16 mouse cellular contexts compared by ENCODE assay signal in genomic region chr5:17836408-17836807, GRCm38 (mm10). TPM values are rescaled to one million over a fixed set of nuclear protein-coding genes. Genes with fewer than 3 reads are reported as not detected.
DNase-seq lines count a peak whose midpoint lies in the region; ATAC-seq and TF ChIP-seq lines count a peak whose summit lies in the region.
"Had no signal": no experiment of that assay in that cellular context is flagged by ENCODE, and none has a peak within 500 bp of the region (broad histone marks: within the 10 kb centered on the region; RNA-seq: fewer than 3 reads in every experiment).

No protein-coding gene starts in this region.

- H3K27ac ChIP-seq in heart, embryonic 13.5 days (replicated peaks) = peak overlapping the region; percentile 76
- peak overlapping the region; percentile 32; the same call in 1 of the 2 replicates for H3K27ac ChIP-seq in spleen, adult 2 months (ENCODE audit: insufficient read depth, low read length)
- H3K27ac ChIP-seq: limb, embryonic 15.5 days had no signal

- no peak overlapping the region for H3K9ac ChIP-seq in heart, embryonic 13.5 days
- H3K9ac ChIP-seq: forebrain, postnatal 0 days; limb, embryonic 15.5 days had no signal

- 26% methylated on average over 4 of the region's 4 CpGs for WGBS in heart, embryonic 13.5 days
- 88% methylated on average over 4 of the region's 4 CpGs for WGBS in spleen, adult 2 months

- H3K36me3 ChIP-seq in heart, embryonic 13.5 days = no peaks in the 10 kb centered on the region
- H3K36me3 ChIP-seq in spleen, adult 2 months (ENCODE audit: control insufficient read depth, insufficient read depth, low read length) = no peaks in the 10 kb centered on the region
- H3K36me3 ChIP-seq: limb, embryonic 15.5 days had no signal

- peak; percentile 21 for DNase-seq in adrenal gland, postnatal 10 days
- no peak for DNase-seq in adrenal gland, postnatal 25 days
- no peak for DNase-seq in heart, postnatal 36 days
- DNase-seq in spleen, adult 2 months (ENCODE audit: low read depth in 1 of 2, low spot score in 2 of 2) = no peak
- no peak for DNase-seq in spleen, postnatal 10 days (ENCODE audit: low spot score in 2 of 2)
- no peak for DNase-seq in left cerebral cortex, postnatal 25 days (ENCODE audit: low spot score in 2 of 2)
- DNase-seq in thymus, postnatal 0 days (ENCODE audit: low spot score) = no peak
- DNase-seq: cerebellum, postnatal 10 days; forebrain, postnatal 0 days; gastrocnemius, postnatal 14 days; kidney, adult 8-10 months; lung, adult 2 months; thymus, adult 2 months had no signal

- no peaks in the 10 kb centered on the region for H3K27me3 ChIP-seq in heart, embryonic 13.5 days (replicated peaks)
- H3K27me3 ChIP-seq in spleen, adult 2 months (ENCODE audit: control insufficient read depth, insufficient read depth, low read length) = no peaks in the 10 kb centered on the region
- H3K27me3 ChIP-seq: limb, embryonic 15.5 days; megakaryocyte, embryonic 14.5 days had no signal

- intact Hi-C loops in heart, postnatal 36 days (cut with DNase I) = loop anchor here (2.0 to 5.0 kb wide), 3 partner anchors 41 to 166 kb away; partner anchors contain the start of gene Cd36
- intact Hi-C loops in left cerebral cortex, postnatal 25 days (cut with DNase I) = no loop called here

- peaks cover 10% of the 10 kb centered on the region for H3K4me1 ChIP-seq in heart, embryonic 13.5 days
- peaks cover 3% of the 10 kb centered on the region for H3K4me1 ChIP-seq in spleen, adult 2 months (ENCODE audit: control insufficient read depth, insufficient read depth, insufficient read length)
- H3K4me1 ChIP-seq: limb, embryonic 15.5 days; megakaryocyte, embryonic 14.5 days had no signal

- H3K4me2 ChIP-seq in heart, embryonic 13.5 days = peak overlapping the region; percentile 38
- H3K4me2 ChIP-seq: limb, embryonic 15.5 days had no signal

- TF ChIP-seq CTCF in spleen, adult 2 months (IDR thresholded peaks at IDR 0.05; ENCODE audit: extremely low read depth, insufficient read depth, insufficient read length, insufficient replicate concordance) = no peak

- no peak for ATAC-seq in heart, embryonic 13.5 days (ENCODE audit: extremely low read depth, insufficient number of reproducible peaks, low FRiP score, low TSS enrichment)
- ATAC-seq: forebrain, postnatal 0 days had no signal

- TF ChIP-seq POLR2A in spleen, adult 2 months (IDR thresholded peaks at IDR 0.05; ENCODE audit: low read depth, low read length) = no peak

- no peak overlapping the region for H3K4me3 ChIP-seq in heart, embryonic 13.5 days
- H3K4me3 ChIP-seq in spleen, adult 2 months (ENCODE audit: extremely low read depth, insufficient read depth, insufficient read length) = no peak overlapping the region
- H3K4me3 ChIP-seq: limb, embryonic 15.5 days; megakaryocyte, embryonic 14.5 days had no signal

- no peaks in the 10 kb centered on the region for H3K9me3 ChIP-seq in heart, embryonic 13.5 days
- H3K9me3 ChIP-seq: limb, embryonic 15.5 days; megakaryocyte, embryonic 14.5 days had no signal

RNA-seq across cellular contexts. Expression of gene Cd36, which starts 52.2 kb away (rescaled TPM):
- 1,000 to 10,000 TPM; 1,078 to 1,144 TPM for total RNA-seq in adrenal gland, postnatal 10 days (2021)
- 361 and 381 TPM in 2 replicates for total RNA-seq in adrenal gland, postnatal 25 days (2021)
- 74.1 and 80.4 TPM in 2 replicates for polyA plus RNA-seq in heart, embryonic 13.5 days (2015; fragmentation: Nextera tagmentation; extraction: Ambion mirVana)
- total RNA-seq in heart, postnatal 36 days (2021) = 1,000 to 10,000 TPM; 1,925 to 2,084 TPM
- 10.4 and 14.3 TPM in 2 replicates for polyA plus RNA-seq in spleen, adult 2 months (2012; rRNA removed)
- total RNA-seq in left cerebral cortex, postnatal 25 days (2021) = 1 to 10 TPM; 2.2 to 2.7 TPM
- 32.2 and 40.5 TPM in 2 replicates for polyA plus RNA-seq in thymus, postnatal 0 days (2015; fragmentation: Nextera tagmentation; extraction: Ambion mirVana)

Comparison
In these comparisons a context has a peak if more than half of its experiments do, and no peak if none do; other contexts are left out.
1. RNA of gene Cd36, which starts 52.2 kb away (total RNA-seq): 1,925 to 2,084 TPM in heart, postnatal 36 days, 1,078 to 1,144 TPM in adrenal gland, postnatal 10 days and 361 to 381 TPM in adrenal gland, postnatal 25 days; 2.2 to 2.7 TPM in left cerebral cortex, postnatal 25 days; every median in the first group is over 10 times any median in the second.